Mouse (Mus musculus): ENCODE measurements at regions not wholly inside any gene's neighbourhood (a gene's known extent, or its start where the extent isn't known, plus 50 kb on each side); places are given as distances from the start of the nearest gene placed in this dataset.

DNA sequence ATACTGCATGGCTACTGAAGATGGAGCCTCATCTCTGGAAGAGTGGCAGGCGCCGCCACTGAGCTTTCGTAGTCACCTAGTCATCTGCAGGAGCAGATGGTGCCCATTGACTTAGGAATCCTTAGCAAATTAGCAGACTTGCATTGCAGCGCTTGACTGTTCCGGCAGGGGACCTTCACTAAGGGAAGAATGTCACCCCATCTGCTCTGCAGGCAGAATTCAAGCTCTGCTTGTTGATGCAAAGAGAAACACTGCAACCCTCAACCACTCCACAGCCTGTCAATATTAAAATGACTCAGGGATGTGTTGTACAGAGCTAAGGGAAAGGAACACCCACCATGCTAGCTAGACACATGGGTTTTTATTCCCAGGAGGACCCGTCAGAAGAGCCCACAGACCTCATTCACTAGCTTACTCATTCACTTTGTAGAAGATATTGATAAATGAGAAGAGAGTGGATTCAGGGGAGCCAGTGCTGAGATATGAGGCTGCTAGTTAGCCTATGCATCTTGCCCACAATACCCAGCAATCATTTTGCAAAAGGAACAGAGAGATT, 215.4 kb upstream of the Gm26657 start:
- WGBS, result 83% methylated on average over 6 of the region's 6 CpGs
- Histone ChIP-seq H3K4me3 (no peak overlapping the region), H3K9me3 (no peaks in the 10 kb centered on the region), H3K4me1 (no peaks in the 10 kb centered on the region), H3K27me3 (ENCODE audit: insufficient read depth, poor library complexity, severe bottlenecking) (no peaks in the 10 kb centered on the region), H3K27ac (no peak overlapping the region), H3K36me3 (no peaks in the 10 kb centered on the region)
- no peak for DNase-seq (ENCODE audit: low spot score)

DNA sequence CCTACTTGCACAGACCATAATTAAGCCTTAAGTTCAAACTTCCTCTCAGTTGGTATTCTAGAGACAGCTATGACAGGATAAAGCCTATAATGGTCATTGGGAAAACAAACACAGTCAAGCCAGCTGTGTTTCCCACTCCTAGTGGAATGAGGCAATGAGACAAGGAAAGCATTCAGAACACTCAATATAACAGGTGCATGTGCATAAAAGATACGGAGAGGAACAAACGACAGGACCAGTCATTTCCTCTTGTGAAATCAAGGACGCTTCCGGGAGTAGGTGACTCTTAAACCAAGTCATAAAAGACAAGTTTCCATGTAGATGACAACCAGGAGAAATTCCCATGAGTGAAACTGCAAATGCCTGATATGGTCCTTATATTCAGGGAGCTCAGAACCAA, 232.1 kb upstream of the Gm26657 start:
- Histone ChIP-seq H3K4me3 (no peak overlapping the region), H3K4me1 (no peaks in the 10 kb centered on the region), H3K9me3 (no peaks in the 10 kb centered on the region), H3K27me3 (ENCODE audit: insufficient read depth, poor library complexity, severe bottlenecking) (no peaks in the 10 kb centered on the region), H3K36me3 (no peaks in the 10 kb centered on the region), H3K27ac (no peak overlapping the region)
- 92% methylated on average over 4 of the region's 4 CpGs for WGBS
- no peak for DNase-seq (ENCODE audit: low spot score)

DNA sequence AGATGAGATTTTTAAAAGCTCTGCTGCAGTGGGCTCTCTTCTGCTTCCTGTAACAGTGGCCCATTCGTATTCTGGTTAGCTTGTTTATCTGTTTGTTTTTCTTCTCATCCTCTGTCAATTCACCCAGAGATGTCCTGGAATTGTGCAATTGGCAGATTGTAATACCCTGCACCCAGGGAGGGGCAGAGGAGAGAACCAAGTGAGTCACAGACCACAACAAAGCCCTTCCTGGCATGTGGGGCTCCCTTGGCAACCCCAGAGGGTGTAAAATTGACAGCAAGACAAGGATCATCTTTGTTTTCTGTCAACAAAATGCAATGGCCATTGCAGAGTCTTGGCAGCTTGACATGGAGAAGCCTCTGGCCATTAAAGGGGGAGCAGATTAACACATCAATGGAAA, 233.1 kb upstream of the Gm26657 start:
- no peaks in the 10 kb centered on the region for H3K27me3 ChIP-seq (ENCODE audit: insufficient read depth, poor library complexity, severe bottlenecking)
- no peaks in the 10 kb centered on the region for H3K9me3 ChIP-seq
- 64% methylated on average over 1 of the region's 1 CpGs for WGBS
- no peak overlapping the region for H3K27ac ChIP-seq
- no peaks in the 10 kb centered on the region for H3K36me3 ChIP-seq
- H3K4me1 ChIP-seq, result no peaks in the 10 kb centered on the region
- no peak for DNase-seq (ENCODE audit: low spot score)
- no peak overlapping the region for H3K4me3 ChIP-seq

DNA sequence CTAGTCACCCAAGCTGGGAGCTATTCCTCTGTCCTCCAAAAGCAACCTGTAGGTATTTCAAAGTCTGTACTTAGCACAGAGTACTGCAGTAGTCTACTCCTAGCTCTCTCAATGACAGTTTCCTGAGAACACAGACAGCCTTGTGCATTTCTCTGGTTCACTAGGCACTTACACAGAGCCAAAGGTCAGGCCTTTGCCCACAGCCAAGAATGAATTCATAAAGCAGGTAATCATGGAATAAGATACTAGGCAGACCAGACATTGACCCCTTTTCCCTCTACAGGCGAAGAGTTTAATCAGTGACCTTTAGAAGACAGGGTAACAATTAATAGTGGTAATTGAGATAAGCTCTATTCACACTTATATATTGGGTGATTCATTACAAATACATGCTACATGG, 233.8 kb upstream of the Gm26657 start:
- H3K36me3 ChIP-seq, result no peaks in the 10 kb centered on the region
- H3K27ac ChIP-seq, result no peak overlapping the region
- WGBS, result 72% methylated on average over 1 of the region's 1 CpGs
- no peaks in the 10 kb centered on the region for H3K4me1 ChIP-seq
- DNase-seq (ENCODE audit: low spot score), result no peak
- H3K9me3 ChIP-seq, result no peaks in the 10 kb centered on the region
- H3K4me3 ChIP-seq, result no peak overlapping the region
- no peaks in the 10 kb centered on the region for H3K27me3 ChIP-seq (ENCODE audit: insufficient read depth, poor library complexity, severe bottlenecking)

DNA sequence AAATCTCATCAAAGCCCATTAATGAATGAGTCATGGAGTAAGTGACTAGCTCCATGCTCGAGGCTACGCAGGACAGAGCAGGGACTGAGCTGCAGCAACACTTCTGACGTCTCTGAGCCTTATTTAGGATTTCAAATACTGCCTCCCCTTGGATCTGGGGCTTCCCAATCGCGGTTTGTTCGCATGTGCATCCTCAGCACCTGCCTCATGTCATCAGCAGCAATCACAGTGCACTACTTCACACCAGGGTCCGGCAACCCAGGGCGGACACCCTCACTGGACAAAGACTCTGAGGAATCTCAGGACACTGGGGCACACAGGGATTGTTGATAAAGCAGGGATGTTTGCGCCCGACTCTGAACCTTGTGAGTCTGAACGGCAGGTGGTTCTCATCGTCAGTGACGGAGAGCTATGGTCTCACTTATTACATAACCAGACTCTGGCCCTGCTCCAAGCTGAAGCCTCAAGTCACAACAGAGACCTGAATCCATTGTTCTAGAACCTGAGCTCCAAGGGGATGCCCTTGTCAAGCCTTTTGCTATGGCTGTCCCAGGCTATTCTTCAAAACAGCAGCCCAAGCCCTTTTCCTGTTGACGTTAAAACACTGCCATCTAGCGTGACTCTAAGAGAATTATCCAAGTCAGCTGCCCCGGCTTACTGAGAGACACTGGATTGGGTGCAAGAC, 247.2 kb upstream of the Gm26657 start:
- Histone ChIP-seq H3K36me3 (no peaks in the 10 kb centered on the region), H3K9me3 (no peaks in the 10 kb centered on the region), H3K4me1 (peaks cover 4% of the 10 kb centered on the region; the same call in 1 of the 2 replicates), H3K4me3 (no peak overlapping the region), H3K27me3 (ENCODE audit: insufficient read depth, poor library complexity, severe bottlenecking) (peaks cover 3% of the 10 kb centered on the region; the same call in 1 of the 2 replicates), H3K27ac (no peak overlapping the region)
- whole genome bisulfite sequencing, result 45% methylated on average over 16 of the region's 16 CpGs
- no peak for DNase-seq (ENCODE audit: low spot score)

DNA sequence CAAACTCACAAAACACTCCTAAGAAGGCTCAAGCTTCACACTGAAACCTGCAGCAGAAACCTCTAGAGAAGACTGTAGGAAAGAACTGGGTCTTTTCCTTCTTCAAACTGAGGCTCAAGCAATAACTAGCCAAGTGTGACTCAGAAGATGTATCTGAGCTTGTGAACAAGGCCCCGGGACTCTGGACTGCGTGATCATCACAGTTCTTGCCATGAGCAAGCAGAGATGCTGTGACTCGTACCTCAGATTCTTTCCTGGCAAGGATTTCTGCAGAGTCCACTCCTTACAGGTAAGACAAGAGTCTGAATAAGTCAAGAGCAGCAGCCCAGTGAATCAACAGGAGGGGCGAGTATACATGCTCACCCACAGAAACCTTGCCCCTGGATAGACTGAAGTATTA, 250.5 kb upstream of the Gm26657 start:
- WGBS, result 78% methylated on average over 4 of the region's 4 CpGs
- no peaks in the 10 kb centered on the region for H3K27me3 ChIP-seq (ENCODE audit: insufficient read depth, poor library complexity, severe bottlenecking)
- no peaks in the 10 kb centered on the region for H3K9me3 ChIP-seq
- H3K4me1 ChIP-seq, result peaks cover 4% of the 10 kb centered on the region; the same call in 1 of the 2 replicates
- H3K27ac ChIP-seq, result no peak overlapping the region
- no peak overlapping the region for H3K4me3 ChIP-seq
- no peak for DNase-seq (ENCODE audit: low spot score)
- H3K36me3 ChIP-seq, result no peaks in the 10 kb centered on the region

DNA sequence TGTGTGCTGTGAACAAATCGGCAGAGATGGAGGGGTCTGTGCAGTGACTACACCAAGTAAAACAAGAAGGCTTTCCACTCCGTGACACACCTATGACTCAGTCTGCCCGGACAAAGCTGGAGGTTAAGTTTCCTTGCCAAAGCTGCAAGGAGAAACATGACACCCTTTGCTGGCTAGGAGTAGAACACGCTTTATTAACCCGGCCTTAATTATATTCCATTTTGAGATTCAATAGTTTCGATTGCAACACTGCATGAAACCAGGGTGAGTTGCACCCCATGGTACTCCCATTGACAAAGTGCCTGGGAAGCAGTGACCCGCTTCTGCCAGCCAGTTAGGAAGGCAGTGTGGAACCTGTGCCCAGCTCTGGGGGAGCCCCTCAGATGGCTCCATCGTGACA, 256.2 kb upstream of the Gm26657 start:
- H3K9me3 ChIP-seq, result no peaks in the 10 kb centered on the region
- no peaks in the 10 kb centered on the region for H3K36me3 ChIP-seq
- no peak for DNase-seq (ENCODE audit: low spot score)
- H3K4me1 ChIP-seq, result no peaks in the 10 kb centered on the region
- no peak overlapping the region for H3K4me3 ChIP-seq
- H3K27ac ChIP-seq, result no peak overlapping the region
- 86% methylated on average over 8 of the region's 8 CpGs for WGBS
- no peaks in the 10 kb centered on the region for H3K27me3 ChIP-seq (ENCODE audit: insufficient read depth, poor library complexity, severe bottlenecking)

DNA sequence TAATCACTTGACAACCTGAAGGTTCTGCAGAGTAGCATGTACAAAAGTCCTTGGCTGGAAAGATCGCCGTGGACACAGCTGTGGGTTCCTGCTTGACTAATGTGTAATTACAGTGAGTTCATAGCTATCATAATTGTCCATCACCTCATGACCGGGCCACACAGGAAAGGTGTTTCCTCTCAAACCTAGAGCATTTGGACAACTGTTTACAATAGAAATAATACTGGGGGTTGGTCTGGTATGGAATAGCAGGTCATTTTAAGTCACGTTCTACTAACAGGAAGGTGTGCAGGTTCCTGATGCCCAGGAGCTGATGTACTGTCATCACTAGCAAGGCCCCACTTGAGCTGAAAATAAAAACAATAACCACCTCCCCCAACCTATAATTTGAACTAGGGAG, 283.1 kb upstream of the Gm26657 start:
- WGBS, result 83% methylated on average over 4 of the region's 4 CpGs
- no peak for DNase-seq (ENCODE audit: low spot score)
- H3K36me3 ChIP-seq, result no peaks in the 10 kb centered on the region
- no peaks in the 10 kb centered on the region for H3K9me3 ChIP-seq
- no peak overlapping the region for H3K4me3 ChIP-seq
- H3K4me1 ChIP-seq, result no peaks in the 10 kb centered on the region
- H3K27ac ChIP-seq, result no peak overlapping the region
- no peaks in the 10 kb centered on the region for H3K27me3 ChIP-seq (ENCODE audit: insufficient read depth, poor library complexity, severe bottlenecking)

DNA sequence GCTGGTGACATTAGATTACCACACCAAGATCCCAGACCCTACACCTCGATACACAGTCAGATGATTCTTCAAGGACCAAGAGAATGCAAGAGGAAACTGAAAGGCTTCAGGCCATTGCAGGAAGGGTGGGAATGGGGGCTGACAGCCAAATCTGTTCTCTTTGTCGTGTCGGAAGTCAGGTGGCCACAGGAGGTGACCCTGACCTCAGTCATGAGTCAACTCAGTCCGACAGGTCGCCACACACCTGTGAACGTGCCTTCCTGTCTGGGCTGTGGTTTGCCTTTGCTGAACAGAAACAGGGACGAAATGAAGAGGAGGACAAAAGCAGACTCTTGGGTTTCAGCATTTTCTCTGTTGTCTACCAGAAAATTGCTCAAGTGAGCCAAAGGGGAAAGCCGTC, 318.3 kb upstream of the Gm26657 start:
- H3K4me3 ChIP-seq, result no peak overlapping the region
- H3K4me1 ChIP-seq, result no peaks in the 10 kb centered on the region
- H3K27me3 ChIP-seq (ENCODE audit: insufficient read depth, poor library complexity, severe bottlenecking), result no peaks in the 10 kb centered on the region
- H3K9me3 ChIP-seq, result no peaks in the 10 kb centered on the region
- H3K36me3 ChIP-seq, result no peaks in the 10 kb centered on the region
- WGBS, result 74% methylated on average over 8 of the region's 8 CpGs
- no peak for DNase-seq (ENCODE audit: low spot score)
- H3K27ac ChIP-seq, result no peak overlapping the region

DNA sequence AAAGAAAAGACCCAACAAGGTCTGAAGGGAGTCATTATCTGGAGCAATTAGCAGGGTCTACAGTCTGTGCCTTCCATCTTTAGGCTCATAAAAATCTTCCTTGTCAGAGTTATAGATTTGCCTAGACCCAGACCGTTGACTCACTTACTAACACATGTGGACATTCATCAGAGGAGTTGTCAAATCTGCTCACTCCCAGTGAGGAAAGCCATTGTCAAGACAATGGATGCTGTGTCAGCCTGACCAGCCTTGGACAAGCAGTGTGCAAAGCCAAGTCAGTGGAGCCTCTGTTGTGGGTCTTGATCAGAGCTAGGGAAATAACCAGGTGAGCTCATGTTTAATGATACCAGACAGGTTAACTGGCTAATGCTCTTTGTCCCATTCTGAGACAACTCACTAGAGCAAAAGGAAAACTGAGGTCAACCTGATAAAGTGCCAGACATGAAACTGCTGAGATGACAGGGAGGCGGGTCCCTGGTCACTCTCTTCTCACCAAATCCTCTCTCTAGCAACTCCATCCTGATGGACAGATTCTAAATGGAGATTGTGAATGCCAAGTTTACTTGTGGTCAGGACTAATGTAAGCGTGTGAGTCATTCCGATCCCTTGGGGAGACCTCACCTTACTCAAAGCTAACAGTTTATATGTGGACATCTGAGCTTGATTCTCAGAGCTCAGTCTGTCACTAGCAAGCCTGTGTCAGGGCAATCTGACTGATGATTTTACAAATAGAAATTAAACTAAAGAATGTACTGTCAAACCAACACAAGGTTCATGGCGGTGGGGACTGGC, 320.6 kb upstream of the Gm26657 start:
- H3K36me3 ChIP-seq, result no peaks in the 10 kb centered on the region
- WGBS, result 85% methylated on average over 5 of the region's 5 CpGs
- H3K4me3 ChIP-seq, result no peak overlapping the region
- no peak for DNase-seq (ENCODE audit: low spot score)
- H3K27ac ChIP-seq, result no peak overlapping the region
- H3K4me1 ChIP-seq, result no peaks in the 10 kb centered on the region
- no peaks in the 10 kb centered on the region for H3K9me3 ChIP-seq
- H3K27me3 ChIP-seq (ENCODE audit: insufficient read depth, poor library complexity, severe bottlenecking), result no peaks in the 10 kb centered on the region

DNA sequence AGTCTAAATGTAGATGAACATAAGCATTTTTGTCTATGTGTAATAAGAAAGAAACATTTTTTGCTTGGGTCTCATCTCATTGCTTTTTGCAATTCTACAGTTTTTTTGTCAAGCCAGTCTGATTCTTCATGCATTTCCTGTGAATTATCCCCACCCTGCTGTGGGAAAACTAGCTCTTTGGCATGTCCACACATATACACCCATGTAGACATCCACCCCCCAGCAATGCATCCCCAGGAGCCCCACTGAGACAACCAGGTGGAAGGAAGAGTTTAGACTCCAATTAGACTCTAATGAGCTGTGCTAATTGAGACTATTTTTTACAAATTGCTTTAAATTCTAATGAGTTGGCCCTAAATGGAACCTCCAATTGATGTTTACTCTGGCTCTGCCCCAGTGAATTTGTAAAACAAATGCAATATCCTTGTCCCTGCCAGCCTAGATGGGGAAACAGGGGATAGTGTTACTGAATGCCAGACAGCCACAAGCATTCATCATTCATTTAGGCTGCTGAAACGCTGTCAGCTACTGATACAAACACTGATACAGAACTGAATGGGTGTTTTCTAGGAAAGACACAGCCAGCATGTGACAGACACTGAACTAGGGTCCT, 328.7 kb upstream of the Gm26657 start:
- Histone ChIP-seq H3K27me3 (ENCODE audit: insufficient read depth, poor library complexity, severe bottlenecking) (no peaks in the 10 kb centered on the region), H3K4me3 (no peak overlapping the region), H3K36me3 (no peaks in the 10 kb centered on the region), H3K9me3 (no peaks in the 10 kb centered on the region), H3K27ac (no peak overlapping the region), H3K4me1 (no peaks in the 10 kb centered on the region)
- 48% methylated on average over 1 of the region's 1 CpGs for WGBS
- no peak for DNase-seq (ENCODE audit: low spot score)

DNA sequence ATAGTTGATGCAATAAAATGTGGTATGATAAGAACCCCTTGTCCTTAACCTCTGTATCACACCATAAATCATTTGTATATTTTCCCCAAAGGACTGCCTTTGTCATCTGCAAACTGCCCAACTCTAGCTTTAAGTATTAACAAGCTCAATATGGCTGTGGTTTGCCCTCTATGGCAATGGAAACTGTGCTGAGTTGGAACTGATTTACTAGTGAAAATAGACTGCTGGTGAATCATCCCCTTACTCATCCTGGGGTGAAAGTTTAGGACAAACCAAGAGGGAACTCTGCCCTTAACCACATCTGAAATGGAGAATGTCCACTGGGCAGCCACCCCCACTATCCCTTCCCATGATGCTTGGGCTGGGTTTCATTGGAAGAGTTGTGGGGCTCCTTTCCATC, 346.1 kb upstream of the Gm26657 start:
- Histone ChIP-seq H3K36me3 (no peaks in the 10 kb centered on the region), H3K27ac (no peak overlapping the region), H3K4me1 (no peaks in the 10 kb centered on the region), H3K9me3 (no peaks in the 10 kb centered on the region), H3K27me3 (ENCODE audit: insufficient read depth, poor library complexity, severe bottlenecking) (no peaks in the 10 kb centered on the region), H3K4me3 (no peak overlapping the region)
- no peak for DNase-seq (ENCODE audit: low spot score)

DNA sequence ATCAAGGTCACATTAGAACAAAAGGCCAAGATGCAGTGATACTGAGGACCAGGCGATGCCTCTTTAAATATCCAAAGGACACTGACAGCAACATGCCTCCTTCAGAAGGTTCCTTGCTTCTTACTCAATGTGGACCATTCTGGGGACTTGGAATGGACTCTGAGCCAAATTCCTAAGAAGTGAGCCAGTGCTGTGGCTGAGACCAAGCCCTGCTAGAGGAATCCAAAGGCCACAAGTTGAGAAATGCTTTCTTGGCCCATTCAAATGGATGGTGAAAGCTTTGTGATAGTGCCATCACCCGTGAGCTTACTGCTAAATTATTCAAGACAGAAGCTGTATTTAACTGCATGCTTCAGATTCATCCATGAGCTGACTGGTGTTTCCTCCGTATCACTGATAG, 352.8 kb upstream of the Gm26657 start:
- Histone ChIP-seq H3K4me3 (no peak overlapping the region), H3K4me1 (no peaks in the 10 kb centered on the region), H3K27ac (no peak overlapping the region), H3K9me3 (no peaks in the 10 kb centered on the region), H3K36me3 (no peaks in the 10 kb centered on the region), H3K27me3 (ENCODE audit: insufficient read depth, poor library complexity, severe bottlenecking) (no peaks in the 10 kb centered on the region)
- WGBS, result 72% methylated on average over 3 of the region's 3 CpGs
- no peak for DNase-seq (ENCODE audit: low spot score)
